Mouse (Mus musculus) CH12.LX (cell line): ENCODE measurements around the gene Tulp1. TPM values are rescaled to one million over a fixed set of nuclear protein-coding genes. Genes with fewer than 3 reads are reported as not detected.

Source experiments
- DNase-seq: peaks from one replicate; pipeline ENCODE4 v3.0.0-alpha.2; 2013; ENCODE audit errors: extremely low read depth
- H3K27ac ChIP-seq: 2 replicates; pipeline ENCODE4 v1.5.1; 2012; ENCODE audit warnings: low read depth, mild to moderate bottlenecking, control low read depth, moderate library complexity; ENCODE audit not compliant: insufficient read depth
- H3K27me3 ChIP-seq: replicated peaks from 2 replicates; pipeline ENCODE3; 2012; ENCODE audit warnings: inconsistent platforms
- H3K36me3 ChIP-seq, 2 experiments: replicated peaks in 1 of 2; 2 replicates each; pipeline versions ENCODE3 to v1.6.1; 2012; ENCODE audit warnings: inconsistent platforms in 1 of 2, low read length in 1 of 2, mild to moderate bottlenecking in 1 of 2, mixed read lengths in 1 of 2, moderate library complexity in 1 of 2; ENCODE audit not compliant: control insufficient read depth in 1 of 2, insufficient read depth in 1 of 2
- H3K4me1 ChIP-seq, 2 experiments: 2 replicates each; pipeline ENCODE4 v1.6.1; 2012; ENCODE audit warnings: inconsistent platforms in 1 of 2, moderate library complexity in 1 of 2; ENCODE audit not compliant: insufficient read depth in 2 of 2, control insufficient read depth in 1 of 2
- H3K4me2 ChIP-seq: 2 replicates; pipeline ENCODE4 v1.6.1; 2012; ENCODE audit warnings: low read depth, mild to moderate bottlenecking, control low read depth; ENCODE audit not compliant: poor library complexity, insufficient read depth, severe bottlenecking
- H3K4me3 ChIP-seq, 3 experiments: fragments of 150-350 bp in 1 of 3; sonication (generic) in 1 of 3; replicated peaks in 1 of 3; 2 replicates each; pipeline versions ENCODE3 to v1.5.1; 2011 to 2012; ENCODE audit warnings: low read depth in 2 of 3, low read length in 2 of 3, mild to moderate bottlenecking in 2 of 3, moderate library complexity in 2 of 3, control low read depth in 1 of 3, improper control_type of control experiment in 1 of 3, inconsistent platforms in 1 of 3, mixed read lengths in 1 of 3; ENCODE audit not compliant: poor library complexity in 1 of 3
- H3K79me2 ChIP-seq: replicated peaks from 2 replicates; pipeline ENCODE4 v1.6.1; 2012; ENCODE audit warnings: mild to moderate bottlenecking, moderate library complexity; ENCODE audit not compliant: control insufficient read depth, poor library complexity, insufficient read depth, severe bottlenecking; ENCODE audit errors: extremely low read depth
- H3K9ac ChIP-seq: 2 replicates; pipeline ENCODE4 v1.6.1; 2012; ENCODE audit warnings: low read depth, mild to moderate bottlenecking, control low read depth, moderate library complexity; ENCODE audit not compliant: insufficient read depth
- H3K9me3 ChIP-seq: replicated peaks from 2 replicates; pipeline ENCODE3; 2012; ENCODE audit warnings: low read length, inconsistent platforms, mixed read lengths
- E2F4 ChIP-seq: IDR thresholded peaks from 2 replicates; pipeline ENCODE4 v1.6.1; 2011; ENCODE audit warnings: low read depth, low read length, improper control_type of control experiment; ENCODE audit not compliant: insufficient replicate concordance
- ELF1 ChIP-seq: IDR thresholded peaks from 2 replicates; pipeline ENCODE4 v1.6.1; 2014; ENCODE audit warnings: low read depth, mild to moderate bottlenecking, inconsistent platforms, low read length, improper control_type of control experiment
- JUN ChIP-seq: IDR thresholded peaks from 2 replicates; pipeline ENCODE4 v1.6.1; 2011; ENCODE audit warnings: low read depth, mild to moderate bottlenecking, low read length, improper control_type of control experiment, moderate library complexity; ENCODE audit not compliant: insufficient read depth
- JUND ChIP-seq: conservative IDR thresholded peaks from 2 replicates; pipeline ENCODE4 v1.6.1; 2011; ENCODE audit warnings: low read depth, low read length, improper control_type of control experiment
- KAT2A ChIP-seq: IDR thresholded peaks from 2 replicates; pipeline ENCODE4 v1.6.1; 2012; ENCODE audit warnings: low read length, improper control_type of control experiment, inconsistent platforms; ENCODE audit not compliant: insufficient replicate concordance
- MAFK ChIP-seq: IDR thresholded peaks from 2 replicates; pipeline ENCODE4 v1.6.1; 2011; ENCODE audit warnings: low read length, improper control_type of control experiment; ENCODE audit not compliant: insufficient replicate concordance
- MEF2A ChIP-seq: IDR thresholded peaks from 2 replicates; pipeline ENCODE4 v1.6.1; 2014; ENCODE audit warnings: low read depth, mild to moderate bottlenecking, inconsistent platforms, low read length, improper control_type of control experiment, borderline replicate concordance
- MYC ChIP-seq: IDR thresholded peaks from 2 replicates; pipeline ENCODE4 v1.6.1; 2011; ENCODE audit warnings: low read depth, mild to moderate bottlenecking, improper control_type of control experiment, low read length
- NELFE ChIP-seq: IDR thresholded peaks from 2 replicates; pipeline ENCODE4 v1.6.1; 2011; ENCODE audit warnings: low read depth, low read length, improper control_type of control experiment
- POLR2A ChIP-seq: IDR thresholded peaks from 2 replicates; pipeline ENCODE4 v1.6.1; 2011; ENCODE audit warnings: low read depth, mild to moderate bottlenecking, improper control_type of control experiment, low read length
- RAD21 ChIP-seq: IDR thresholded peaks from 2 replicates; pipeline ENCODE4 v1.6.1; 2011; ENCODE audit warnings: low read depth, mild to moderate bottlenecking, low read length, improper control_type of control experiment, moderate library complexity
- SIN3A ChIP-seq: IDR thresholded peaks from 2 replicates; pipeline ENCODE4 v1.6.1; 2012; ENCODE audit warnings: low read length, improper control_type of control experiment, inconsistent platforms
- SMC3 ChIP-seq: IDR thresholded peaks from 2 replicates; pipeline ENCODE4 v1.6.1; 2011; ENCODE audit warnings: low read depth, low read length, improper control_type of control experiment
- TBP ChIP-seq: conservative IDR thresholded peaks from 2 replicates; pipeline ENCODE4 v1.6.1; 2011; ENCODE audit warnings: low read depth, low read length, improper control_type of control experiment
- UBTF ChIP-seq: IDR thresholded peaks from 2 replicates; pipeline ENCODE4 v1.6.1; 2012; ENCODE audit warnings: low read depth, mild to moderate bottlenecking, inconsistent platforms, low read length, improper control_type of control experiment, moderate library complexity
- USF2 ChIP-seq: conservative IDR thresholded peaks from 2 replicates; pipeline ENCODE4 v1.6.1; 2011; ENCODE audit warnings: low read depth, low read length, improper control_type of control experiment
- ZMIZ1 ChIP-seq: IDR thresholded peaks from 2 replicates; pipeline ENCODE4 v1.6.1; 2012; ENCODE audit warnings: low read depth, mild to moderate bottlenecking, inconsistent platforms, low read length, improper control_type of control experiment
- ZNF384 ChIP-seq: IDR thresholded peaks from 2 replicates; pipeline ENCODE4 v1.6.1; 2012; ENCODE audit warnings: low read depth, low read length, improper control_type of control experiment, inconsistent platforms
- dilution Hi-C: fragments of 300-500 bp; cut with MboI; formaldehyde crosslinking; loops from 2 replicates; pipeline ENCODE4 v1.14.3; 2020; ENCODE audit warnings: low sequenced_read_pairs; ENCODE audit not compliant: extremely low pct_unique_long_range_greater_than_20kb, extremely low pct_ligation_motif_present
- in situ Hi-C: fragments of 300-500 bp; cut with MboI; formaldehyde crosslinking; loops from 3 replicates; pipeline ENCODE4 v1.14.3; 2019; ENCODE audit warnings: low sequenced_read_pairs, low pct_ligation_motif_present, low pct_unique_long_range_greater_than_20kb, mixed read lengths
- polyA plus RNA-seq: library from polyadenylated mRNA; unstranded; fragments of >175 nt; gene quantifications from 2 replicates; pipeline ENCODE4 v1.2.1, GENCODE M21; 2012; ENCODE audit warnings: low read depth; ENCODE audit not compliant: insufficient read length
- total RNA-seq, 2 experiments: library from RNA; depleted of rRNA; stranded (reverse); fragments of 300-350 nt in 1 of 2; fragments of >200 nt in 1 of 2; gene quantifications; 2 replicates each; pipeline ENCODE4 v1.2.3; 2012 to 2014

The Tulp1 gene
- total and polyA plus RNA-seq, 3 experiments: not detected

DNA sequence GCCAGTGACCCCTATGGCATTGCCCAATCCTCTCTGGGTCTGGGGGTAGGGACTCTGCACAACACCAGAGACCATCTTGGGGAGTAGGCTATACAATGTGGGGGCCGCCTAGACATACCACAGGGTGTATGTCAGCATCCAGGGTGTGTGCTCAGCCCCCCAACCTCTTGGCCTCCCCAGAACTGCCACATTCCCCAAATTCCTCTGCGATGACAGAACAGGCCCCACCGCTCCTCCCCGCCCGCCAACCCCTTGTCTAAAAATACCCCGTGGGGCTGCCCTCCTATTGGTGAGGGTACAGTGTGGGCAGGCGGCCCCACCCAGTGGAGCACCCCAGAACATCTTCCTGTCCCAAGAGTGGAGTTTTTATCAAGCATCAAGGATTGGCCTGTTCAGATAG lies 24.4 kb downstream of the Tulp1 start:
- no peaks in the 10 kb centered on the region for H3K36me3 ChIP-seq
- peaks cover 68% of the 10 kb centered on the region for H3K27me3 ChIP-seq
- no peak for DNase-seq
- H3K9ac ChIP-seq: no peak overlapping the region
- TF ChIP-seq NELFE: no peak
- no peak for TF ChIP-seq USF2
- no peak for TF ChIP-seq JUND
- no peak for TF ChIP-seq MAFK
- no peak for TF ChIP-seq ELF1
- no peak for TF ChIP-seq KAT2A
- TF ChIP-seq SIN3A: no peak
- no peak for TF ChIP-seq MYC
- no peak for TF ChIP-seq RAD21
- no peak for TF ChIP-seq TBP
- no peak for TF ChIP-seq UBTF
- no peak for TF ChIP-seq ZMIZ1
- no peak for TF ChIP-seq POLR2A
- TF ChIP-seq JUN: no peak
- TF ChIP-seq E2F4: no peak
- no peak for TF ChIP-seq MEF2A
- no peak for TF ChIP-seq ZNF384
- H3K27ac ChIP-seq: no peak overlapping the region
- dilution Hi-C loops: no loop called here
- H3K4me1 ChIP-seq: peaks cover 4 to 27% of the 10 kb centered on the region in 2 experiments; a peak in 3 of 4 replicates
- H3K9me3 ChIP-seq: peaks cover 11% of the 10 kb centered on the region
- in situ Hi-C loops: no loop called here
- no peak overlapping the region for H3K4me3 ChIP-seq
- no peak overlapping the region for H3K4me2 ChIP-seq
- no peaks in the 10 kb centered on the region for H3K79me2 ChIP-seq

- H3K27ac ChIP-seq: no peak overlapping the region
- H3K4me1 ChIP-seq: peaks cover 9 to 14% of the 10 kb centered on the region in 2 experiments
- dilution Hi-C loops: no loop called here
- in situ Hi-C loops: no loop called here
- H3K4me2 ChIP-seq: no peak overlapping the region
- H3K9ac ChIP-seq: no peak overlapping the region
- DNase-seq: no peak
- peaks cover 60% of the 10 kb centered on the region for H3K27me3 ChIP-seq
- TF ChIP-seq SMC3 (no peak), UBTF (no peak)
- no peaks in the 10 kb centered on the region for H3K36me3 ChIP-seq
- H3K9me3 ChIP-seq: peaks cover 11% of the 10 kb centered on the region
- H3K4me3 ChIP-seq: no peak overlapping the region
- H3K79me2 ChIP-seq: no peaks in the 10 kb centered on the region
These were observed 27.5 kb downstream of the Tulp1 start for GRCm38 (mm10) chr17:28337547-28337946.
